Mouse (Mus musculus) heart, adult 2 months (tissue): ENCODE results near the gene Brk1.

Experiments
- CTCF ChIP-seq: fragments of 200-600 bp; IDR thresholded peaks from 2 replicates; pipeline ENCODE4 v1.8.1; 2022; ENCODE audit warnings: antibody characterized with exemption, mild to moderate bottlenecking, moderate library complexity
- EP300 ChIP-seq: fragments of 200-500 bp; IDR thresholded peaks from 2 replicates; pipeline ENCODE4 v1.6.1; 2011; ENCODE audit warnings: low read depth, low read length, control low read depth; ENCODE audit not compliant: insufficient read depth
- POLR2A ChIP-seq: fragments of 200-500 bp; IDR thresholded peaks from 2 replicates; pipeline ENCODE4 v1.6.1; 2011; ENCODE audit warnings: mild to moderate bottlenecking, low read depth, low read length, control low read depth; ENCODE audit not compliant: insufficient read depth

GRCm38 (mm10) chr6:113643021-113643420 lies 38.4 kb downstream of the Brk1 start:
- TF ChIP-seq EP300 (no peak), POLR2A (no peak), CTCF (no peak)
